ENCODE assay signal across 11 mouse cellular contexts in the genomic region with DNA sequence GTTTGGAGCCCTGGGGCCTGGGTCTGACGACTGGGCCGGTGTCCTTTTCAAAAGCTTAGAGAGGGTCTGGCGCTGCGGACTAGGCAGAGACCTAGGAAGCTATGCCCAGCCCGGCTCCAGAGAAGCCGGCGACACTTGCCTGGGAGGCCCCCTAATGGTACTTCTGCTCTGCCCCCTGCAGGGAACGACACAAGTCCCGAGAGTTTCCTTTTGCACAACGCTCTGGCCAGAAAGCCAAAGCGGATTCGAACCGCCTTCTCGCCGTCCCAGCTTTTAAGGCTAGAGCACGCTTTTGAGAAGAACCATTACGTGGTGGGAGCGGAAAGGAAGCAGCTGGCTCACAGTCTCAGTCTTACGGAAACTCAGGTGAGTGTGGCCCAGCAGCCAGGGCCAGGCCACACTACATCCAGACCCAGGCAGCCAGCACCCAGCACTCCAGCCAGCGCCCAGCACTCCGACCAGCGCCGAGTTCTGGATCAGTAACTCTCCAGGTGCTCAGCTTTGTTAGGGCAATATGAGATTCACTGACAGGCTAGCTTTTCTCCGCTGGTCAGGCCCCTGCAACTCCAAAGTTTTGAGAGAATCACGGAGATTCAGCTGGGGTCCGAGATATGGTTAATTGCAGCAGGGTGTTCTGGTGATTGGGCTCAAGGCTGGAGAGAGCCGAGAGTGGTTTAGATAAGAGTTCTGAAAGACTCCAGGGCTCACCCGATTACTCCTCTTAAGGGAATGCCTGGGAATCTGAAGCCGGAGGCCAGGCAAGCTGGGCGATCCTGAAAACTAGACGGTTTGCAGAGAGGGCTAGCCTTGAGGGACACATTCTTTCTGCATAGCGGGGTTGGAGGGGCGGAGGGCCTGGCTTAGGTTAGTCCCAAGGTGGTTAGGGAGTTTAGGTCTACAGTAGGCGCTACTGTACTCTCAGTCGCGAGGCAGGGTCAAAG. TPM values are rescaled to one million over a fixed set of nuclear protein-coding genes. Genes with fewer than 3 reads are reported as not detected.
A peak's percentile ranks its signal among the peaks of the same experiment; 100 is the strongest.
DNase-seq lines count a peak whose midpoint lies in the region; ATAC-seq lines count a peak whose summit lies in the region.
"Had no signal": no experiment of that assay in that cellular context is flagged by ENCODE, and none has a peak within 500 bp of the region (broad histone marks: within the 10 kb centered on the region; RNA-seq: fewer than 3 reads in every experiment).

No protein-coding gene starts in this region.

- H3K4me1 ChIP-seq in forebrain, embryonic 11.5 days (replicated peaks; ENCODE audit: control insufficient read depth, insufficient read depth, low read length) = peaks cover 2% of the 10 kb centered on the region; the same call in 1 of the 2 replicates

- 1% methylated on average over 36 of the region's 36 CpGs for WGBS in forebrain, embryonic 11.5 days

- DNase-seq in ovary, postnatal 36 days (ENCODE audit: low spot score) = peak; percentile 38
- DNase-seq in ovary, adult 18-20 months (ENCODE audit: low spot score) = no peak
- peak; percentile 73 for DNase-seq in forebrain, embryonic 11.5 days (ENCODE audit: low spot score)
- DNase-seq in kidney, postnatal 25 days = peak; percentile 65 to 77
- DNase-seq in retina, embryonic 14.5 days (ENCODE audit: low spot score) = peak; percentile 37
- DNase-seq in heart, adult 18-20 months = no peak
- no peak for DNase-seq in heart, adult 11 months
- DNase-seq: cerebellum, adult 2 months; gastrocnemius, postnatal 14 days had no signal

- peak overlapping the region; percentile 72 for H3K4me2 ChIP-seq in forebrain, embryonic 11.5 days (ENCODE audit: low read depth, low read length, severe bottlenecking)

- H3K9ac ChIP-seq in forebrain, embryonic 11.5 days (ENCODE audit: low read length) = peak overlapping the region; percentile 99

- H3K27ac ChIP-seq in forebrain, embryonic 11.5 days (ENCODE audit: low read depth, low read length) = peak overlapping the region; percentile 99
- H3K27ac ChIP-seq: macrophage had no signal

- peaks cover 7% of the 10 kb centered on the region; the same call in 1 of the 2 replicates for H3K27me3 ChIP-seq in forebrain, embryonic 11.5 days (ENCODE audit: control insufficient read depth, insufficient read depth, low read length)

- H3K36me3 ChIP-seq in forebrain, embryonic 11.5 days (ENCODE audit: control insufficient read depth, insufficient read depth, low read length) = no peaks in the 10 kb centered on the region

- H3K4me3 ChIP-seq in forebrain, embryonic 11.5 days (ENCODE audit: low read depth, low read length) = peak overlapping the region; percentile 88

- no peaks in the 10 kb centered on the region for H3K9me3 ChIP-seq in forebrain, embryonic 11.5 days (ENCODE audit: control insufficient read depth, low read length)

- no peak for ATAC-seq in forebrain, embryonic 11.5 days (replicated peaks; ENCODE audit: low FRiP score)
- ATAC-seq in monocyte, adult 5-6 weeks (replicated peaks; ENCODE audit: insufficient number of reproducible peaks, low FRiP score, low TSS enrichment, poor library complexity, severe bottlenecking) = no peak

RNA-seq across cellular contexts. Expression of gene Emx2, which starts 3.6 kb away (rescaled TPM):
- 75.6 and 78.9 TPM in 2 replicates for polyA plus RNA-seq in forebrain, embryonic 11.5 days (2014; fragmentation: Nextera tagmentation; extraction: Ambion mirVana)
- total RNA-seq in monocyte, adult 5-6 weeks (2017) = not detected in 3 replicates
- total RNA-seq in heart, adult 18-20 months (2021) = under 1 TPM in 1 of 2 experiments, not detected in 1; 0.10 TPM
- polyA plus RNA-seq: macrophage had no signal

Comparison
In these comparisons a context has a peak if more than half of its experiments do, and no peak if none do; other contexts are left out.
1. DNase-seq: peak in ovary, postnatal 36 days (single experiment), forebrain, embryonic 11.5 days (single experiment), kidney, postnatal 25 days (2 of 2) and retina, embryonic 14.5 days (single experiment); none in ovary, adult 18-20 months (single experiment), heart, adult 18-20 months (0 of 2) and heart, adult 11 months (single experiment).